Mouse (Mus musculus): Measurements from ENCODE around the gene Fis1.

Fis1 gene

GRCm38 (mm10) chr5:136940845-136941560 lies 12.1 kb upstream of the Fis1 start:
- peak; percentile 90 for DNase-seq (ENCODE audit: low read depth, low spot score)

DNA sequence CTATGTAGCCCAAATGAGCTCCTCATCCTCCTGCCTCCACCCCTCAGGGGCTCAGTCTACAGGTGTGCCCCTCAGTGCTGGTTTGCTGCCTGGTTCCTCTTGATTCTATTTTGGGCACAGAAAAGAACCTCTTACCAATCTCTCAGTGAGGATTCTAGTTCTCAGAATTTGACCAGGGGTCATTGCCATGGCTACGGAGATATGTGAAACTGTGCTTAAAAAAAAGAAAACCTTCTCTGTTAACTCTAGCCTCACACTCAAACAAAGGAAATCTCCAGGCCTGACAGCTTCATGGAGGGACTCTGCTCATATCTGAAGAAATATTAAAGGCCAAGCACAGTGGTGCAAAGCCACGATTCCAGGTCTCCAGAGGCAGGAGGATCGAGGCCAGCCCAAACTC lies 10.3 kb upstream of the Fis1 start:
- DNase-seq (ENCODE audit: low read depth, low spot score) = no peak

DNA sequence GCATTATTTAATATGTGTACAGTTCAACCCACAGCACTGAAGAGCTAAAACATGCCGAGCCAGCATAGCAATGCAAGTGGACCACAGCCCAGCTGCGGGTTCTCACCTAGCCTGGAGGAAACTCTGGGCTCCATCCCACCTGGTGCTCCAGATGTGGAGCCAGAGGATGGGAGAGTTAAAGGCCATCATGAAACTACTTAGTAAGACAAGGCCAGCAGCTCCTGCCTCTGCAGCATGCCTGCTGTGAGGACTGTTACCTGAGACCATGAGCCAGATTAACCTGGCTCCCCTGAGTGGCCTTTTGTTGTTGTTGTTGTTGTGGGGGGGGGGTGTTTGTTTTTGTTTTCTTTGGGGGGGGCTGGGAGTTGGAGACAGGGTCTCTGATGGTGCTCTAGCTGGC lies 9.7 kb upstream of the Fis1 start:
- DNase-seq (ENCODE audit: low read depth, low spot score) = peak; percentile 53

DNA sequence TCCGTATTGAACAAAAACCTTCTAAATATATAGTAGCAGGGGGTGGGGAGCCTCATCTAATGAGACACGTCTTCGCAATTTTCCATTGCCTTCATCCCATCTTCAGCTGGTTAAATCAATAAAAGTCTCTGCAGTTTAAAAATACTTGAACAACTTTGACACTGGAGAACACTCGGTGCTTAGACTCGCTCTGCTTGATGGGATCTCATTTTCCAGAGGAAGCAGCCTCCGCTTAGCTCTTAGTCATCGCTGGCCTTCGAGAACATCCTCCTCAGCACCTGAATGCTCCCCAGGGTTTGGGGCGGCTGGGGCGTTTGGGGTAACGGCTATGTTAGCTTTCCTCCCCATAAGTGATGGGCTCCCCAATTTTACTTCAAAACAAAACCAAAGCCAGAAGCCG lies 8.0 kb upstream of the Fis1 start:
- no peak for DNase-seq (ENCODE audit: low read depth, low spot score)

- DNase-seq (ENCODE audit: low read depth, low spot score) = peak; percentile 93
Observed at GRCm38 (mm10) chr5:136947874-136948273, 5.2 kb upstream of the Fis1 start.

DNA sequence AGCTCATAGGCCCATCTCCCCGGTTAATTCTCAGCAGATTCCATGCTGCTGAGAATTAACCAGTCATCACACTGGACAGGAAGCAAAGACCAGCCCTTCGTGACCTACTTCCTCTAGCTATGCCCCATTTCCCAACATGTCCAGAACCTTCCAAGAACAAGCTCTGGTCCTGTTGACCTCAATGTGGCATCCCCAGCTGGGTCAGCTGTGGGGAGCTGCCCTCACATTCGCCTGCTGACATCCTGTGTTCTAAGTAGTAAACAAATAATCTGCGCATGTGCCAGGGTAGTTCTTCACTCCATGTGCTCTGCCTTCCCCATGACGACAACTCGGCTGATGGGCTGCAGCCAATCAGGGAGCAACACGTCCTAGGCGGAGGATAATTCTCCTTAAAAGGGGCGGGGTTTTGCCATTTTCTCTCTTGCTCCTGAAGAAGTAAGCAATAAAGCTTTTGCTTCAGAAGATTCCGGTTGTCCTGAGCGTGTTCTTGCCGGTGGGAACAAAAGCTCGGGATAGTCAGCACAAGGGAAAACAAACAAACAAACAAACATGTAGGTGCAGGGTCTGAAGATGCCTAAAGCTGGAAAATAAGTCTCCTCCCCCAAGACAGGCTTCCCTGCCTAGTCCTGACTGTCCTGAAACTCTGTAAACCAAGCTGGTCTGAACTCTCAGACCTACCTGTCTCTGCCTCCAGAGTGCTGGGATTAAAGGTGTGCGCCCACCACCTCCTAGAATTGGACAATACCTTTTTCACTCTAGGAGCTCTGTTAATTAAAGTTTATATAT lies 3.3 kb upstream of the Fis1 start:
- peak; percentile 58 for DNase-seq (ENCODE audit: low read depth, low spot score)

DNA sequence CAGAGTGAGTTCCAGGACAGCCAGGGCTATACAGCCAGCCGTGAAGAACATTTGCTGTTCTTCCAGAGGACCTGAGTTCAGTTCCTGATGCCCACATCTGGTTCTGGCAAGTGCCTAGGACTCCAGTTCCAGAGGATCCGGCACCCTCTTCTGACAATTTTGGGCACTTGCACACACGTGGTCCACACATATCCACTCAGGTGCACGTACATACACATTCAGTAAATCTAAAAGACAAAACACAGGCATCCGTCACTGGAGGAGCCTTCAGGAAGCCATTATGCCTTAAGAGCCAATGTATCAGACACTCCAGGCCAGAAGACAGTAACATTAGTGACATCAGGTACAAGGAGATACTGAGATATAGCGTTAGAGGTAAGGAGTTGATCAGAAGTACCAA lies 2.6 kb upstream of the Fis1 start:
- peak; percentile 71 for DNase-seq (ENCODE audit: low read depth, low spot score)

DNA sequence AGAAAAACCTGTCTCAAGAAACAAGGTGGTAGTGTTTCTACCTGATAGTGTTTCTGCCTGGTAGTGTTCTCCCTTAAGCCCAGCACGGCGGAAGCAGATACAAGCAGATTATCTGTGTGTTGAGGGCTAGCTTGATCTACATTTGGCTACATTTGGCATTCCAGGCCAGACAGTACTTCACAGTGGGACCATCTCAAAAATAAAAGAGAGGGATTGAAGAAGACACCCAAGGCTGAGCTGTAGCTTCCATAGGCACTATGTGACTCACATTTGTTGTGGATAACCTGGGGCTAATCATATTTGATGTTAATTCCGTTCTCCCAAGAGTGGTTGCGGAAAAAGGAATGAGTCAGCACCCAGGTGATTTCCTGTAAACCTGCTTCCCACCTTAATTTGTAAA lies 922 bp upstream of the Fis1 start:
- DNase-seq (ENCODE audit: low read depth, low spot score) = peak; percentile 81

DNA sequence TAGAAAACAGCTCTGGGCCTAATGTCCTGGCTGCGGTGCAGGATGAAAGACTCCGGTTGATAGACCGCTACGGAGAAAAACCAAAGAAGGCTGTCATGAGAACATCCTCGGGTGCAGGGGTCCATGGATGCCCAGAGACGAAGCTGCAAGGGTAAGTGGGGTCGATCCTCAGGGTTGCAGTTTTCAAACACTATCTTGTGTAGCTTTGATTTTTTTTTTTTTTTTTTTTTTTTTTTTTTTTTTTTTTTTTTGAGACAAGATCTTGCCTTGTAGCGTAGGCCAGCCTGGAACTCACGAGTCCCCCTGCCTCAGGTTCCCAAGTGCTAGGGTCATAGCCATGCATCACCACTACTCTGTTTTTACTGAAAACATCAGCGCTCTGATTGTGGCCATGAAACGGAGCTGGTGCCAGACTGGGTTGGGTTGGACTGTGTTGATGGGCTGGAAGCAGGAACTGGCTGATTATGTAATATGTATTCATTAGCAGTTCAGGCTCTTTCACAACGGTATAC lies 421 bp downstream of the Fis1 start:
- DNase-seq (ENCODE audit: low read depth, low spot score) = no peak

GRCm38 (mm10) chr5:136955622-136956021 lies 2.5 kb downstream of the Fis1 start:
- peak; percentile 73 for DNase-seq (ENCODE audit: low read depth, low spot score)

GRCm38 (mm10) chr5:136957250-136957649 lies 4.2 kb downstream of the Fis1 start:
- DNase-seq (ENCODE audit: low read depth, low spot score) = no peak

- DNase-seq (ENCODE audit: low read depth, low spot score) = no peak
Observed at GRCm38 (mm10) chr5:136958991-136959605, 6.0 kb downstream of the Fis1 start.

DNA sequence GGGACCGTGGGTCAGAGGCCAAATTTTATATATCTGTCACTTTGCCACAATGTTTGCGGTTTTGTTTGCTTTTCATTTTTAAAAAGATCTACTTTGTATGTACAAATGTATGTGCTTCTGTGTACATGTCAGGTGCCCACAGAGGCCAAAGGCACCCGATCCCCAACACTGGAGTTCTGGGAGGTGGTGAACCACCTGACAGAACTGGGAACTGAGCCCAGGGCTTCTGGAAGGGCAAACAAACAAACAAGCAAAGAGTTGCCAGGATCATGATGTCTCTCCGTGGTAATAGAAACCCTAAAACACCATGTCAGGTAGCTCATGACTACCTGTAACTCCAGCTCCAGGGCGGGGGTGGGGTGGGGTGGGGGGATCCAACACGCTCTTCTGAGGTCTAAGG lies 7.0 kb downstream of the Fis1 start:
- DNase-seq (ENCODE audit: low read depth, low spot score) = no peak

DNA sequence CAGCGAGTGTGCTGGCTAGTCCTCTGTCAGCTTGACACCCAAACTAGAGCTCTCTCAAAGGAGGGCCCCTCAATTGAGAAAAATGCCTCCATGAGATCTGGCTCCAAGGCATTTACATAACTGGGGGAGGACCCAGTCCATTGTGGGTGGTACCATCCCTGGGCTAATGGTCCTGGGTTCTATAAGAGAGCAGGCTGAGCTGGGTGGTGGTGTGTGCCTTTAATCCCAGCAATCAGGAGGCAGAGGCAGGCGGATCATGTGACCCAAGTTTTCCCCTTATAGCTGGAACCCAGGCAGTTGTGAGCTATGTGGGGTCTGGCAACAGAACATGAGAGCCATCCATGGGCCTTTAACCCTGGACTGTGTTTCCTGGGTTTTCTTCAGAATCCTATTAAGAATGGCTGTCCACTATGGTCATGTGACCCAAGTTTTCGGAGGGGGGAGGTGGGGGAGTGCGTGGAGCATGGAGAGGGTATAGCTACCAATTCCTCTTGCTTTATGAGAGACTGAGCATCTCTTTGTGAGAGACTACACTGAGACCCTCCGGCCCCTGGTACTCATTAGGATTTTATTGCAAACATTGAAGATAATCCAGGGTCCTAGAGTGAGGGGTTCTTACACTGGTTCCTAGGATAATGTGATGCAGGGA lies 8.4 kb downstream of the Fis1 start:
- DNase-seq (ENCODE audit: low read depth, low spot score) = peak; percentile 61

- DNase-seq (ENCODE audit: low read depth, low spot score) = peak; percentile 94
Observed at GRCm38 (mm10) chr5:136961983-136962461, 8.9 kb downstream of the Fis1 start.

GRCm38 (mm10) chr5:136962501-136962900 lies 9.4 kb downstream of the Fis1 start:
- DNase-seq (ENCODE audit: low read depth, low spot score) = peak; percentile 92

DNA sequence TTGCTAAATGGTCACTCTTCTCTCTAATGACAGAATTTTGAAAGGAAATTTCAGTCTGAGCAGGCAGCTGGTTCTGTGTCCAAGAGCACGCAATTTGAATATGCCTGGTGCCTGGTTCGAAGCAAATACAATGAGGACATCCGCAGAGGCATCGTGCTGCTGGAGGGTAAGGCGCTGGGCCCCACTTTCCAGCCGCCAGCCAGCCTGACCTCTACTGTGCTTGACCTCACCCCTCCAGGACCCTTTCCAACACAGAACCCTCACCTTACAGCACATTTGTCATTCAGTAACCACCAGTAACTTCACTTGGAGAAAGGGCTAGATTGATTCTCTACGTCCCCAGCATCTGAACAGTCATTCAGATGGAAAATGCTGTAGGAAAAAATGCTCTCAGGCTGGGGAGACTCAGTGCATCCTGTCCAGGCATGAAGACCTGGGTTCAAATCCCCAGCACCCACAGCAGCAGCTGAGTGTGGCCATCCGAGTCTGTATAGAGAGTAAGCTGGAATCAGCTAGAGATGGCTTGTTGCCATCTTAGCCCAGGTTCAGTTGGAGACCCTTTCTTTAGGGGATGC lies 10.0 kb downstream of the Fis1 start:
- no peak for DNase-seq (ENCODE audit: low read depth, low spot score)

DNA sequence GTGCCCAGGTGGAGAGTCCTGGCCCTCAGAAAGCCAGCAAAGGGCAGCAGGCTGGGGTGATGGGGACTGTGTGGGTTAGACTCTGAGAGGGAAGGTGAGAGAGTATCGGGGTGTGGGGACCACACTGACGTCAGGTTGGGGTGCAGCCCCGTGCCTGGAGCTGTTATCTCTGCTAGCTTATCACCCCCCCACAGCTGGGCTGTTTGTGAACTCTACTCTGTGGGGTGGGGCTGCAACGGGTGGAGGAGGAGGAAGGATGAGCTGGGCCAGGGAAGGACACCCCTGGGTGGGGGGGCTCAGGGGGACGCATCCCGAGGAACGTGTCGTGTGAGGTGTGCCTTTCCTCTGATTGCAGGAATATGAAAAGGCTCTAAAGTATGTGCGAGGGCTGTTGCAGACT lies 12.1 kb downstream of the Fis1 start:
- DNase-seq (ENCODE audit: low read depth, low spot score) = no peak

GRCm38 (mm10) chr5:136965686-136966085 lies 12.6 kb downstream of the Fis1 start:
- no peak for DNase-seq (ENCODE audit: low read depth, low spot score)

- peak; percentile 78 for DNase-seq (ENCODE audit: low read depth, low spot score)
Observed at GRCm38 (mm10) chr5:136966331-136966730, 13.3 kb downstream of the Fis1 start, which contains the start of gene Cldn15. TSS of gene Cldn15 (plus strand) at chr5:136966616.

DNA sequence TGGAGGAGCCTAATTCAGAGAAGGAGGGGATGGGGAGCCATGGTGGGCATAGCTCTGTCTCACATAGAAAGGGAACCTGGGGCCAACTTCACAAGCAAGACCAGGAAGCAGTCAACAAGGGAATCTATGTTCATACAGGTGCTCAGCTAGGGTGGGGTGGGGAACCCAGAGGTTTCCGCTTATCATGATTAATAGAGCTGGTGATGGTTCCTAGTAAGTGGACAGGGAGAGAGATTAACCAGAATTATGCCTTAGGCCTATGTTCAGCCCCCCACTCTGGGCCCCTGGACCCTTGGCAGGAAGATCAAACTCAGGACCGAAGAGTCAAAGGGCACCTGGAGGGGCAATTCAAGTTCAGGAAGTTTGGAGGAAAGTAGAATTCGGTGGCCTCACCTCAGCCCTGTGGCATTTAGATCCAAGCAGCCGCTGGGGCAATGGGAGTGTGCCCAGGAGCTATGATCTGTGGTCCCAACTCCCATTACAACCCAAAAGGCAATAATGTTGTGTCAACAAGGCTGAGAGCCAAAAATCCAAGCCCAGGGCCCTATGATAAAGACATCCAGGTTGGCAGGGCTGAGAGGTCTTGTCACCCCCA lies 13.9 kb downstream of the Fis1 start:
- DNase-seq (ENCODE audit: low read depth, low spot score) = no peak
